Mouse (Mus musculus) G1E (cell line): ENCODE results near the gene Bmp2k. TPM values are rescaled to one million over a fixed set of nuclear protein-coding genes. Genes with fewer than 3 reads are reported as not detected.

ENCODE experiments used
- ATAC-seq: 2 replicates; pipeline ENCODE4 v1.8.0; 2016; ENCODE audit warnings: mild to moderate bottlenecking; ENCODE audit not compliant: insufficient number of reproducible peaks, poor library complexity, low FRiP score, severe bottlenecking; ENCODE audit errors: extremely low read depth
- DNase-seq: peaks from one replicate; pipeline ENCODE4 v3.0.0; 2012; ENCODE audit warnings: low spot score
- H3K27me3 ChIP-seq: 2 replicates; pipeline ENCODE4 v1.6.1; 2012; ENCODE audit warnings: mild to moderate bottlenecking, low read length, inconsistent platforms; ENCODE audit not compliant: insufficient read depth
- H3K36me3 ChIP-seq: replicated peaks from 2 replicates; pipeline ENCODE3; 2012; ENCODE audit warnings: mild to moderate bottlenecking, inconsistent platforms
- H3K4me1 ChIP-seq: 2 replicates; pipeline ENCODE4 v1.6.1; 2012; ENCODE audit warnings: low read depth, low read length, inconsistent platforms, mixed read lengths; ENCODE audit not compliant: insufficient read depth
- H3K4me3 ChIP-seq: 2 replicates; pipeline ENCODE4 v1.5.1; 2012; ENCODE audit warnings: low read depth, mild to moderate bottlenecking, inconsistent platforms, low read length, moderate library complexity, mixed read lengths
- H3K9me3 ChIP-seq: replicated peaks from 2 replicates; pipeline ENCODE4 v1.6.1; 2012; ENCODE audit warnings: inconsistent platforms
- CTCF ChIP-seq: IDR thresholded peaks from 2 replicates; pipeline ENCODE4 v1.5.1; 2012; ENCODE audit warnings: low read depth, low read length, inconsistent platforms, mixed read lengths
- GATA1 ChIP-seq: IDR thresholded peaks from 2 replicates; pipeline ENCODE4 v1.6.1; 2012; ENCODE audit warnings: borderline replicate concordance, low read length, inconsistent platforms, mixed read lengths
- GATA2 ChIP-seq: IDR thresholded peaks from 2 replicates; pipeline ENCODE4 v1.6.1; 2012; ENCODE audit warnings: low read depth, low read length, inconsistent platforms, borderline replicate concordance
- POLR2AphosphoS5 ChIP-seq: IDR thresholded peaks from 2 replicates; pipeline ENCODE4 v1.6.1; 2012; ENCODE audit warnings: low read depth, low read length, inconsistent platforms; ENCODE audit not compliant: insufficient replicate concordance
- TAL1 ChIP-seq: conservative IDR thresholded peaks from 2 replicates; pipeline ENCODE4 v1.6.1; 2012; ENCODE audit warnings: low read depth, low read length, inconsistent platforms, mixed read lengths
- polyA plus RNA-seq: library from polyadenylated mRNA; stranded (reverse); fragments of >175 nt; gene quantifications from 2 replicates; pipeline ENCODE4 v1.2.3, GENCODE M21; 2012
- total RNA-seq, 2 experiments: library from RNA; stranded (forward) in 1 of 2; stranded (reverse) in 1 of 2; fragments of 200-1000 nt in 1 of 2; fragments of >200 nt in 1 of 2; fragmentation: Nextera tagmentation in 1 of 2; gene quantifications; 2 replicates each; pipeline ENCODE4 v1.2.3; 2014 to 2017

The Bmp2k gene
- total and polyA plus RNA-seq, 3 experiments: 52.6 to 944 (median 380) TPM

GRCm38 (mm10) chr5:96954040-96954439 is 43.4 kb upstream of the Bmp2k start:
- DNase-seq: no peak
- no peak for TF ChIP-seq GATA1
- no peak overlapping the region for H3K4me3 ChIP-seq
- H3K27me3 ChIP-seq: no peaks in the 10 kb centered on the region
- H3K36me3 ChIP-seq: no peaks in the 10 kb centered on the region
- H3K9me3 ChIP-seq: no peaks in the 10 kb centered on the region
- no peak for ATAC-seq
- H3K4me1 ChIP-seq: peaks cover 74% of the 10 kb centered on the region

GRCm38 (mm10) chr5:96954466-96955027 is 42.9 kb upstream of the Bmp2k start:
- TF ChIP-seq CTCF (no peak), TAL1 (no peak), GATA2 (no peak), GATA1 (no peak), POLR2AphosphoS5 (no peak)
- H3K4me3 ChIP-seq: no peak overlapping the region
- H3K27me3 ChIP-seq: no peaks in the 10 kb centered on the region
- H3K4me1 ChIP-seq: peaks cover 68% of the 10 kb centered on the region
- DNase-seq (no peak), ATAC-seq (no peak)
- H3K9me3 ChIP-seq: no peaks in the 10 kb centered on the region
- H3K36me3 ChIP-seq: no peaks in the 10 kb centered on the region

GRCm38 (mm10) chr5:96956926-96957325 is 40.6 kb upstream of the Bmp2k start:
- ATAC-seq: no peak
- H3K27me3 ChIP-seq: no peaks in the 10 kb centered on the region
- H3K36me3 ChIP-seq: no peaks in the 10 kb centered on the region
- H3K4me3 ChIP-seq: no peak overlapping the region
- no peaks in the 10 kb centered on the region for H3K9me3 ChIP-seq
- no peak for DNase-seq
- TF ChIP-seq GATA1 (no peak), GATA2 (no peak), TAL1 (no peak), CTCF (no peak), POLR2AphosphoS5 (no peak)
- peaks cover 55% of the 10 kb centered on the region for H3K4me1 ChIP-seq

GRCm38 (mm10) chr5:96961122-96961521 is 36.4 kb upstream of the Bmp2k start:
- ATAC-seq: no peak

GRCm38 (mm10) chr5:96961852-96962251 is 35.6 kb upstream of the Bmp2k start:
- Histone ChIP-seq H3K27me3 (no peaks in the 10 kb centered on the region), H3K4me1 (peaks cover 57% of the 10 kb centered on the region), H3K9me3 (no peaks in the 10 kb centered on the region), H3K36me3 (no peaks in the 10 kb centered on the region), H3K4me3 (no peak overlapping the region)
- TF ChIP-seq GATA2 (no peak), TAL1 (no peak), CTCF (no peak), GATA1 (no peak), POLR2AphosphoS5 (no peak)
- DNase-seq (no peak), ATAC-seq (no peak)

More at GRCm38 (mm10) chr5:96961122-96961521, 36.4 kb upstream of the Bmp2k start:
- H3K36me3 ChIP-seq: no peaks in the 10 kb centered on the region
- H3K27me3 ChIP-seq: no peaks in the 10 kb centered on the region
- peaks cover 55% of the 10 kb centered on the region for H3K4me1 ChIP-seq
- H3K9me3 ChIP-seq: no peaks in the 10 kb centered on the region
- TF ChIP-seq GATA2 (no peak), TAL1 (no peak), CTCF (no peak), GATA1 (no peak), POLR2AphosphoS5 (no peak)
- no peak for DNase-seq
- no peak overlapping the region for H3K4me3 ChIP-seq

GRCm38 (mm10) chr5:96962252-96962933 is 35.1 kb upstream of the Bmp2k start:
- no peaks in the 10 kb centered on the region for H3K36me3 ChIP-seq
- TF ChIP-seq GATA1 (no peak), TAL1 (no peak), POLR2AphosphoS5 (no peak), GATA2 (no peak), CTCF (no peak)
- no peak overlapping the region for H3K4me3 ChIP-seq
- H3K9me3 ChIP-seq: no peaks in the 10 kb centered on the region
- DNase-seq (no peak), ATAC-seq (no peak)
- H3K4me1 ChIP-seq: peaks cover 54% of the 10 kb centered on the region
- H3K27me3 ChIP-seq: no peaks in the 10 kb centered on the region
